Mouse (Mus musculus) MEL (cell line): Measurements from ENCODE around the gene Fbxl7. TPM values are rescaled to one million over a fixed set of nuclear protein-coding genes. Genes with fewer than 3 reads are reported as not detected.

Experiments
- DNase-seq: peaks from one replicate; pipeline ENCODE4 v3.0.0; 2011; ENCODE audit warnings: low read depth, low spot score
- H3K27ac ChIP-seq: 2 replicates; pipeline ENCODE4 v1.5.1; 2012; ENCODE audit warnings: low read depth, mild to moderate bottlenecking, control low read depth, low read length, moderate library complexity; ENCODE audit not compliant: control insufficient read depth
- H3K27me3 ChIP-seq, 2 experiments: fragments of 150-350 bp in 1 of 2; sonication (generic) in 1 of 2; 2 replicates each; pipeline ENCODE4 v1.6.1; 2012; ENCODE audit warnings: low read length in 2 of 2, mild to moderate bottlenecking in 2 of 2, improper control_type of control experiment in 1 of 2, moderate library complexity in 1 of 2; ENCODE audit not compliant: insufficient read depth in 2 of 2, control insufficient read depth in 1 of 2
- H3K36me3 ChIP-seq, 2 experiments: 2 replicates each; pipeline ENCODE4 v1.6.1; 2012 to 2014; ENCODE audit warnings: low read length in 2 of 2, improper control_type of control experiment in 1 of 2, inconsistent platforms in 1 of 2, mild to moderate bottlenecking in 1 of 2; ENCODE audit not compliant: insufficient read depth in 2 of 2, control insufficient read depth in 1 of 2
- H3K4me1 ChIP-seq, 2 experiments: fragments of 150-350 bp in 1 of 2; sonication (generic) in 1 of 2; 2 replicates each; pipeline ENCODE4 v1.6.1; 2012; ENCODE audit warnings: low read length in 2 of 2, improper control_type of control experiment in 1 of 2, mild to moderate bottlenecking in 1 of 2; ENCODE audit not compliant: insufficient read depth in 2 of 2, control insufficient read depth in 1 of 2
- H3K4me3 ChIP-seq, 2 experiments: fragments of 150-350 bp in 1 of 2; sonication (generic) in 1 of 2; 2 replicates each; pipeline ENCODE4 v1.5.1; 2012; ENCODE audit warnings: low read depth in 2 of 2, low read length in 2 of 2, mild to moderate bottlenecking in 2 of 2, moderate library complexity in 2 of 2, control low read depth in 1 of 2, improper control_type of control experiment in 1 of 2; ENCODE audit not compliant: control insufficient read depth in 1 of 2, insufficient read depth in 1 of 2
- H3K79me2 ChIP-seq: 2 replicates; pipeline ENCODE4 v1.6.1; 2012; ENCODE audit warnings: mild to moderate bottlenecking, low read length, moderate library complexity; ENCODE audit not compliant: control insufficient read depth, poor library complexity, insufficient read depth
- H3K9ac ChIP-seq: 2 replicates; pipeline ENCODE4 v1.6.1; 2012; ENCODE audit warnings: low read depth, mild to moderate bottlenecking, control low read depth, low read length, moderate library complexity; ENCODE audit not compliant: control insufficient read depth, poor library complexity, severe bottlenecking
- H3K9me3 ChIP-seq: fragments of 150-350 bp; sonication (generic); replicated peaks from 2 replicates; pipeline ENCODE4 v1.6.1; 2012; ENCODE audit warnings: mild to moderate bottlenecking, low read length, improper control_type of control experiment, moderate library complexity; ENCODE audit not compliant: insufficient read depth
- BHLHE40 ChIP-seq: IDR thresholded peaks from 2 replicates; pipeline ENCODE4 v1.6.1; 2012; ENCODE audit warnings: low read depth, mild to moderate bottlenecking, inconsistent platforms, low read length, improper control_type of control experiment, borderline replicate concordance
- CHD1 ChIP-seq: IDR thresholded peaks from 2 replicates; pipeline ENCODE4 v1.6.1; 2012; ENCODE audit warnings: low read depth, mild to moderate bottlenecking, inconsistent platforms, low read length, improper control_type of control experiment
- E2F4 ChIP-seq: IDR thresholded peaks from 2 replicates; pipeline ENCODE4 v1.6.1; 2011; ENCODE audit warnings: low read depth, low read length, improper control_type of control experiment, borderline replicate concordance
- ELF1 ChIP-seq: IDR thresholded peaks from 2 replicates; pipeline ENCODE4 v1.6.1; 2014; ENCODE audit warnings: low read depth, mild to moderate bottlenecking, inconsistent platforms, low read length, improper control_type of control experiment, moderate library complexity
- GABPA ChIP-seq: IDR thresholded peaks from 2 replicates; pipeline ENCODE4 v1.6.1; 2012; ENCODE audit warnings: low read depth, mild to moderate bottlenecking, inconsistent platforms, low read length, improper control_type of control experiment, moderate library complexity
- HCFC1 ChIP-seq: IDR thresholded peaks from 2 replicates; pipeline ENCODE4 v1.6.1; 2012; ENCODE audit warnings: low read depth, mild to moderate bottlenecking, inconsistent platforms, low read length, improper control_type of control experiment, moderate library complexity
- MAFK ChIP-seq: IDR thresholded peaks from 2 replicates; pipeline ENCODE4 v1.6.1; 2011; ENCODE audit warnings: low read depth, mild to moderate bottlenecking, low read length, improper control_type of control experiment, borderline replicate concordance
- MAZ ChIP-seq: IDR thresholded peaks from 2 replicates; pipeline ENCODE4 v1.6.1; 2012; ENCODE audit warnings: low read depth, mild to moderate bottlenecking, inconsistent platforms, low read length, improper control_type of control experiment
- MXI1 ChIP-seq: IDR thresholded peaks from 2 replicates; pipeline ENCODE4 v1.6.1; 2011; ENCODE audit warnings: mild to moderate bottlenecking, low read depth, low read length, improper control_type of control experiment
- MYC ChIP-seq: IDR thresholded peaks from 2 replicates; pipeline ENCODE4 v1.6.1; 2011; ENCODE audit warnings: low read depth, mild to moderate bottlenecking, low read length, improper control_type of control experiment, moderate library complexity
- RCOR1 ChIP-seq: IDR thresholded peaks from 2 replicates; pipeline ENCODE4 v1.6.1; 2012; ENCODE audit warnings: low read depth, mild to moderate bottlenecking, inconsistent platforms, low read length, improper control_type of control experiment
- ZKSCAN1 ChIP-seq: IDR thresholded peaks from 2 replicates; pipeline ENCODE4 v1.6.1; 2012; ENCODE audit warnings: low read depth, mild to moderate bottlenecking, inconsistent platforms, low read length, improper control_type of control experiment, moderate library complexity
- ZMIZ1 ChIP-seq: IDR thresholded peaks from 2 replicates; pipeline ENCODE4 v1.6.1; 2012; ENCODE audit warnings: low read depth, mild to moderate bottlenecking, inconsistent platforms, low read length, improper control_type of control experiment, moderate library complexity
- ZNF384 ChIP-seq: IDR thresholded peaks from 2 replicates; pipeline ENCODE4 v1.6.1; 2012; ENCODE audit warnings: low read depth, mild to moderate bottlenecking, inconsistent platforms, low read length, improper control_type of control experiment
- polyA plus RNA-seq, 2 experiments: library from polyadenylated mRNA; stranded (reverse) in 1 of 2; unstranded in 1 of 2; fragments of >175 nt in 1 of 2; fragments of >200 nt in 1 of 2; gene quantifications; 2 replicates each; pipeline versions ENCODE4 v1.2.1 to v1.2.4; 2012; ENCODE audit warnings: low replicate concordance in 2 of 2, low read depth in 1 of 2; ENCODE audit not compliant: insufficient read length in 2 of 2, insufficient read depth in 1 of 2, missing spikeins in 1 of 2
- total RNA-seq: library from RNA; depleted of rRNA; stranded (reverse); fragments of 300-350 nt; gene quantifications from 2 replicates; pipeline ENCODE4 v1.2.3, GENCODE M21; 2012

Fbxl7 gene
- total and polyA plus RNA-seq, 3 experiments = not detected

- no peak overlapping the region for H3K9ac ChIP-seq
- no peaks in the 10 kb centered on the region for H3K4me1 ChIP-seq
- H3K9me3 ChIP-seq = no peaks in the 10 kb centered on the region
- H3K79me2 ChIP-seq = no peaks in the 10 kb centered on the region
- DNase-seq = no peak
- TF ChIP-seq MYC (no peak), ELF1 (no peak), ZMIZ1 (no peak), MAZ (no peak), GABPA (no peak), BHLHE40 (no peak), HCFC1 (no peak), E2F4 (no peak)
- no peak overlapping the region for H3K27ac ChIP-seq
- no peaks in the 10 kb centered on the region for H3K36me3 ChIP-seq
- H3K27me3 ChIP-seq = no peaks in the 10 kb centered on the region
- H3K4me3 ChIP-seq = no peak overlapping the region
Observed at GRCm38 (mm10) chr15:26703156-26703840, 192.1 kb downstream of the Fbxl7 start.

- Histone ChIP-seq H3K9ac (no peak overlapping the region), H3K4me1 (no peaks in the 10 kb centered on the region)
- no peak for TF ChIP-seq CHD1
- no peak for TF ChIP-seq MYC
- TF ChIP-seq ZKSCAN1 = no peak
- TF ChIP-seq MAFK = no peak
- no peak for TF ChIP-seq MXI1
- TF ChIP-seq ZNF384 = no peak
- TF ChIP-seq RCOR1 = no peak
- TF ChIP-seq, all 39 proteins: peak for 0
- H3K4me3 ChIP-seq = no peak overlapping the region
- no peak for DNase-seq
- no peaks in the 10 kb centered on the region for H3K9me3 ChIP-seq
- no peak overlapping the region for H3K27ac ChIP-seq
- no peaks in the 10 kb centered on the region for H3K79me2 ChIP-seq
- no peaks in the 10 kb centered on the region for H3K36me3 ChIP-seq
- H3K27me3 ChIP-seq = no peaks in the 10 kb centered on the region
Observed at GRCm38 (mm10) chr15:26701949-26702675, 193.3 kb downstream of the Fbxl7 start.
